Mouse (Mus musculus) liver, adult 2 months (tissue): Measurements from ENCODE around the gene Numa1. TPM values are rescaled to one million over a fixed set of nuclear protein-coding genes. Genes with fewer than 3 reads are reported as not detected.

Experiments
- DNase-seq: peaks from one replicate; pipeline ENCODE4 v3.0.0-alpha.2; 2011; ENCODE audit warnings: low read depth, low spot score; ENCODE audit errors: extremely low read depth
- H3K27ac ChIP-seq: fragments of 200-500 bp; replicated peaks from 2 replicates; pipeline ENCODE4 v1.5.1; 2012; ENCODE audit warnings: low read depth, mild to moderate bottlenecking, control low read depth, inconsistent platforms, low read length; ENCODE audit not compliant: insufficient read depth
- H3K27me3 ChIP-seq: fragments of 200-500 bp; 2 replicates; pipeline ENCODE4 v1.6.1; 2012; ENCODE audit warnings: mild to moderate bottlenecking, moderate library complexity, low read length, inconsistent platforms; ENCODE audit not compliant: control insufficient read depth, insufficient read depth
- H3K36me3 ChIP-seq: fragments of 200-500 bp; 2 replicates; pipeline ENCODE4 v1.6.1; 2012; ENCODE audit warnings: low read length, inconsistent platforms; ENCODE audit not compliant: control insufficient read depth, insufficient read depth
- H3K4me1 ChIP-seq: fragments of 200-500 bp; 2 replicates; pipeline ENCODE4 v1.6.1; 2011; ENCODE audit warnings: low read length; ENCODE audit not compliant: control insufficient read depth, insufficient read depth
- H3K4me3 ChIP-seq: fragments of 200-500 bp; 2 replicates; pipeline ENCODE4 v1.5.1; 2011; ENCODE audit warnings: low read depth, mild to moderate bottlenecking, control low read depth, low read length, moderate library complexity; ENCODE audit not compliant: insufficient read depth
- H3K79me2 ChIP-seq: fragments of 200-500 bp; 2 replicates; pipeline ENCODE4 v1.6.1; 2012; ENCODE audit warnings: inconsistent platforms, mild to moderate bottlenecking, low read length, moderate library complexity; ENCODE audit not compliant: control insufficient read depth, insufficient read depth
- H3K9ac ChIP-seq: fragments of 200-500 bp; 2 replicates; pipeline ENCODE4 v1.6.1; 2012; ENCODE audit warnings: low read depth, mild to moderate bottlenecking, control low read depth, inconsistent platforms, low read length
- CTCF ChIP-seq: fragments of 200-500 bp; IDR thresholded peaks from 2 replicates; pipeline ENCODE4 v1.5.1; 2011; ENCODE audit warnings: low read depth, low read length, control low read depth
- POLR2A ChIP-seq: fragments of 200-500 bp; IDR thresholded peaks from 2 replicates; pipeline ENCODE4 v1.6.1; 2011; ENCODE audit warnings: low read length, control low read depth; ENCODE audit not compliant: insufficient read depth; ENCODE audit errors: extremely low read depth
- WGBS: fragments of 180-500 bp; shearing (Covaris S2); methylation state at CpG from one replicate; pipeline ENCODE4 v1.1.7; 2018; 5-methylcytosine and 5-hydroxymethylcytosine counted together
- polyA plus RNA-seq: library from polyadenylated mRNA; depleted of rRNA; stranded (reverse); fragments of >200 nt; gene quantifications from 2 replicates; pipeline ENCODE4 v1.2.3, GENCODE M21; 2012
- total RNA-seq: library from RNA; depleted of rRNA; stranded (reverse); fragments of >200 nt; gene quantifications from 2 replicates; pipeline ENCODE4 v1.2.3, GENCODE M21; 2014

Numa1 gene
- total and polyA plus RNA-seq, 2 experiments, result 26.7 to 31.8 TPM

DNA sequence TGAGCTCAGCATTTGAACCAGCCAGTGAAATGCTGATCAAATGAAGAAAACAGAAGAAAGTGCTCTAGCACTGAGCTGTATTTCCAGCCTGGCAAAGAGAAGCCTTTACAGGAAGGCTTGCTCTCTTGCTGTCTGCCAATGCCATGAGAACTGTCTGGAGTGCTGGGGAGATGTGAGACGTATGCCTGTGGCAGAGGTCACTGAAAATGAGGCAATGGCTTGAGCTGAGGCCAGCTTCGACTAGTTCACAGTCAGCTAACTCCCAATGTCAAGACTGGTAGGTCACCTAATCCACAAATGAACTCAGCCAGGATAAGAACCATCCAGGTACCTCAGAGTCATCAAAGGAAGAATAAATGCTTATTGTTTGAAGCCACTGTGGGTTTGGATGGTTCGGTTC is 5.8 kb upstream of the Numa1 start:
- H3K79me2 ChIP-seq, result no peaks in the 10 kb centered on the region
- peak; percentile 76 for DNase-seq
- WGBS, result 33% methylated on average over 3 of the region's 3 CpGs
- H3K9ac ChIP-seq, result no peak overlapping the region
- H3K27ac ChIP-seq, result no peak overlapping the region
- H3K4me3 ChIP-seq, result no peak overlapping the region
- no peak for TF ChIP-seq POLR2A
- TF ChIP-seq CTCF, result no peak
- H3K36me3 ChIP-seq, result no peaks in the 10 kb centered on the region
- peaks cover 4% of the 10 kb centered on the region; the same call in 1 of the 2 replicates for H3K4me1 ChIP-seq
- no peaks in the 10 kb centered on the region for H3K27me3 ChIP-seq

DNA sequence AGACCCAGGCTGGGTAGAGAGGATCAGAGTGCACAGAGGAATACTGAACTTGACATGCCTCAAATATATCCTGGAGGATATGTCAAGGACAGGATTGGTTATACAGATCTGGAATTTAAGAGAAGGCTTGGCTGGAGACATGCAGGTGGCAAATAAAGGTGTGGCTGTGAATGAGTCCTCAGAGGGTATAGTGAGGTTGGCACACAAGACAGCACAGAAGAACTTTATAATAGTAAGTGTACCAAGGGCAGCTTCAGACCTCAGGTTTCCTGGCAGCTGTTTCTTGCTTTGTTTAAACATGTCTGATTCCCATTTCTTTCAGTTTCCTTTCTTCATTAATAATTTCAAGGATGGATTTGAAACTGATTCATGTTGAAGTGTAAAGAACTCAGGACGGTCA is 1.4 kb upstream of the Numa1 start:
- no peak overlapping the region for H3K4me3 ChIP-seq
- no peak for DNase-seq
- no peak for TF ChIP-seq POLR2A
- TF ChIP-seq CTCF, result no peak
- no peak overlapping the region for H3K27ac ChIP-seq
- H3K79me2 ChIP-seq, result peaks cover 25% of the 10 kb centered on the region; the same call in 1 of the 2 replicates
- no peaks in the 10 kb centered on the region for H3K36me3 ChIP-seq
- peaks cover 6% of the 10 kb centered on the region; the same call in 1 of the 2 replicates for H3K4me1 ChIP-seq
- WGBS, result 28% methylated on average over 1 of the region's 1 CpGs
- H3K9ac ChIP-seq, result no peak overlapping the region
- H3K27me3 ChIP-seq, result no peaks in the 10 kb centered on the region

DNA sequence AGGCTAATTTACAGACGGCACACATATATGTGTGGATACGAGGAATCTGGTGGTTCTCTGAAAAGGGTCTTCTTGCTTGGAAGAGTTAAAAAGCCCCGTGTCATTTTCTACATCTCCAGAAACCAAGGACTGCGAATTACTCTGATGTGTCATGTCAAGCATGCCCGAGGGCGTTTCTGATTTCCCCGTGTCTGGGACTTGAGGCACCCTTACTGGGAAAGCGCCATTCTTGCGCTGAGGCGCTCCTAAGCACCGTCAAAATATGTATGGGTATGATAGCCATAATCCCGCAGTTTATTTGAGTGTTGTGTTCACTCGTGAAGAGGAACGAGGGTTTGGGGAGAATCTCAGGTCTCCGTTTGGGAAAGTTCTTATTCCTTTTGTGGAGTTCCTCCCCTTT is 611 bp upstream of the Numa1 start:
- H3K4me3 ChIP-seq, result peak overlapping the region; percentile 51
- H3K27me3 ChIP-seq, result no peaks in the 10 kb centered on the region
- H3K9ac ChIP-seq, result peak overlapping the region; percentile 58
- H3K4me1 ChIP-seq, result peaks cover 6% of the 10 kb centered on the region; the same call in 1 of the 2 replicates
- H3K79me2 ChIP-seq, result peaks cover 25% of the 10 kb centered on the region; the same call in 1 of the 2 replicates
- TF ChIP-seq CTCF (no peak), POLR2A (no peak)
- no peaks in the 10 kb centered on the region for H3K36me3 ChIP-seq
- DNase-seq, result no peak
- peak overlapping the region; percentile 27 for H3K27ac ChIP-seq
- WGBS, result 2% methylated on average over 15 of the region's 15 CpGs

GRCm38 (mm10) chr7:101935957-101936356 is 2.0 kb downstream of the Numa1 start:
- WGBS, result 92% methylated on average over 4 of the region's 4 CpGs
- H3K9ac ChIP-seq, result no peak overlapping the region
- H3K4me3 ChIP-seq, result no peak overlapping the region
- no peaks in the 10 kb centered on the region for H3K27me3 ChIP-seq
- no peak for TF ChIP-seq POLR2A
- no peak for TF ChIP-seq CTCF
- peaks cover 35% of the 10 kb centered on the region; the same call in 1 of the 2 replicates for H3K79me2 ChIP-seq
- no peaks in the 10 kb centered on the region for H3K36me3 ChIP-seq
- no peak for DNase-seq
- no peak overlapping the region for H3K27ac ChIP-seq
- peaks cover 6% of the 10 kb centered on the region for H3K4me1 ChIP-seq

DNA sequence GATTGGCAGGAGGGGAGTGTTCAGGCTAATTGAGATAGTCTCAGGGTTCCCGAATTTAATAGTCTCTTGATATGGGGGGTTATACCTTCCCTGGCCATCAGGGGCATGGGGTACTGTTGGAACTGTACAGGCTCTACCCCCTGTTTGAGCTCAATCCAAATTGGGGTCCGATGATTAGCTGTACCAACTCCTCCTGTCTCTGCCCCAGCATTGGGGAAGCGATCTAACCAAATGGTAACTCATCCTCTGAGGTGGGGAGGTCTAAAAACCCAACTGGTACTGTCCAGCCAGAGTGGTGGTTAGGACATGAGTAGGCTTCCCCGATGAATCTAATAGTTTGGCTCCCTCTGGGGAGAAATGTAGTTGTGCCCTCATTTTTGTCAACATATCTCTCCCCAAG is 3.1 kb downstream of the Numa1 start:
- no peak for TF ChIP-seq POLR2A
- TF ChIP-seq CTCF, result no peak
- H3K79me2 ChIP-seq, result peaks cover 35% of the 10 kb centered on the region; the same call in 1 of the 2 replicates

DNA sequence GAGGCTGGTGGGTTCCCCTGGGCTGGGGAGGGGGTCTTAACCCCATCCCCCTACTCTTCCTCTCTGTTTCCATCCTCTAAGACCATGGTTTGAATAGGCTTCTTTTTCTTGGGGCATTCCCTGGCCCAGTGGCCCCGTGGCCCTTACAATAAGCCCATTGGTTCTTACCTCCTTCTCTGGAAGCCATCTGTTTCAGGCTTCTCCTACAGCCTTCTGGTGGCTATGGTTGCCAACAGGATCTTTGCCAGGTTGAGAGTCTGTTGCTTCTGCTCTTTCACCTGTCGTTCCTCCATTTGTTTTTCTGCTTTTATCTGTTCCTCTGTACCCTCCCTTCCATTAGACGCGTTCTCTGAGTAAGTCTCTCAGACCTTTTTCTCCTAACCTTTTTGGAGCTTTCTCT is 3.7 kb downstream of the Numa1 start:
- 69% methylated on average over 4 of the region's 4 CpGs for WGBS

More for the DNA sequence above, 3.1 kb downstream of the Numa1 start:
- no peak overlapping the region for H3K27ac ChIP-seq
- H3K4me3 ChIP-seq, result no peak overlapping the region
- 94% methylated on average over 4 of the region's 4 CpGs for WGBS
- DNase-seq, result no peak
- peaks cover 6% of the 10 kb centered on the region for H3K4me1 ChIP-seq
- no peaks in the 10 kb centered on the region for H3K27me3 ChIP-seq
- no peaks in the 10 kb centered on the region for H3K36me3 ChIP-seq
- no peak overlapping the region for H3K9ac ChIP-seq

More for the DNA sequence above, 3.7 kb downstream of the Numa1 start:
- DNase-seq, result no peak
- Histone ChIP-seq H3K27me3 (no peaks in the 10 kb centered on the region), H3K4me1 (peaks cover 5% of the 10 kb centered on the region), H3K4me3 (no peak overlapping the region), H3K79me2 (peaks cover 35% of the 10 kb centered on the region; the same call in 1 of the 2 replicates), H3K27ac (no peak overlapping the region), H3K36me3 (no peaks in the 10 kb centered on the region), H3K9ac (no peak overlapping the region)
- TF ChIP-seq CTCF (no peak), POLR2A (no peak)
